Mouse (Mus musculus) urinary bladder, postnatal 4 days (tissue): ENCODE measurements around the gene Clrn1.
"Not testable (repeated sequence)": the region's sequence is repeated elsewhere in the genome, so short reads cannot be mapped to it uniquely, and the experiment has no call there.

ENCODE experiments used
- DNase-seq, 2 experiments: peaks; one replicate each; pipeline ENCODE4 v3.0.0; 2021 to 2022; ENCODE audit warnings: low spot score in 2 of 2

Clrn1 gene

DNA sequence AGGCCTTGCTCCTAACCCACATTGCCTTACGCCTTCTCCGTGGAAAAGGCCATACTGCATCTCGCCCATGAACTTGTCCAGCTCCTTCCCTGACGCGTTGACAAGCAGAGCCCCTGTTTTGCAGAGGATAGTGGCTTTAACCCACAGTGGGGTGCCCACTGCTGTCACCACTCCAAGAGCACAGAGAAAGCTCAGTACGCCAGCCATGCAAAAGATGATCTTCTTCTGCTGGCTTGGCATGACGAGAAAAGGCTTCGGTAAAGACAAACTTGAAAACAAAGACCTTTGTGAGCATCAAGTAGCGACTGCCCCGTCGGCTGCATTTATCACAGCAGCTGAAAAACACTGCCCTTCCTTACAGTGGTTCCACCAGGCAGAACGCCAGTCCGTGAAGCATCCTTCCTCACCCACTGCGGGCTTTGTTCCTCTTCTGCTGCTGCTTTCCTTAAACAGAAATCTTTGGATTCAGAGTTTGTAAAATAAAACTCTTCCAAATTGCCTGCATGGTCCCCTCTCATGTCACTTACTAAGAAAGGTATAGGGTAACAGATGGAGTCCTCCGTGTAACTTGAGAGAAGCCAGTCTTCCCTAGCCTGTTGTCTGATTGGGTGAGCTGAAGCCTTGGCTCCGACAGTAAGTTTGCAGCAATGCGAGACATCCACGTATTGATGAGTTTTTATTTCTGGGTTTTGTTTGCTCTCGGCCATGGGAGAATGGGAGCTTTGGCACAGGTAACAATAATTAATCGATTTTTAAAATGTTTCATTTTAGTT is at the start of gene Clrn1:
Clrn1 (minus strand) TSS at position 540 of the 773 bp plus-strand sequence.
- DNase-seq: no peak

DNA sequence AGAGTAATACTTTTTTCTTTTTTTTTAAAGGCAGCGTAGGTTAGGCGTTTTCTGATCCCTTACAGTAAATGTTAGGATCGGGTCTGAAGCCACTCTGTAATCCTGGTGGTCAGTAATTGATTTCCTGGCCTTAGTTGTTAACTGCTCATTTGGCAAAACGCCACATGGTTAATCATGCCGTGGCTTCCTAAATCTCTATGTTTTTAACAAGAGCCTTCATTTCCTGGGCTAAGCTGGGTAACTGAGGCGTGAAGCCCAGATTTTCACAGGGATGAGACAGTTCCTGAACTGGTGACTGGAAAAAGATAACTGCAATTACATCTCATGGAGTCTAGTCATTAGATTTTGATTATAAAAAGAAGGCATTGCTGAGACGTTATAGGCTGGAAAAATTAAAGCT is 38.9 kb upstream of the Clrn1 start:
- no peak for DNase-seq

DNA sequence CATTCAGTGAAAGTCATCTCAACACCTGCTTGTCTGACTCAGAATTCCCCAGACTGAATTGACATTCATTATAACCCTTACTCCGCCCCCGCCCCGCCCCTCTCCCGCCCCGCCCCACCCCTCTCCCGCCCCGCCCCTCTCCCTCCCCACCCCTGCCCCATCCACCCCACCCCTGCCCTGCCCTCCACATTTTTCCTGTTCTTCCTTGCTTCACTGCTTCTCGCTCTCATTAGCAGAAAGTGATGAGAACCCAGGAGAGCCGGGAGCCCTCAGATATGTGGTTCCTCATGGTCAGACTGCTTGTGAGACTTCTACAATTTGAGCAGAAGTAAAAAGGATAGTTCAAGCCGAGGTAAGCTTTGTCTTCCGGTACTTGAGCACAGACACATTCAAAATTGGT is 38.0 kb upstream of the Clrn1 start:
- DNase-seq: no peak

DNA sequence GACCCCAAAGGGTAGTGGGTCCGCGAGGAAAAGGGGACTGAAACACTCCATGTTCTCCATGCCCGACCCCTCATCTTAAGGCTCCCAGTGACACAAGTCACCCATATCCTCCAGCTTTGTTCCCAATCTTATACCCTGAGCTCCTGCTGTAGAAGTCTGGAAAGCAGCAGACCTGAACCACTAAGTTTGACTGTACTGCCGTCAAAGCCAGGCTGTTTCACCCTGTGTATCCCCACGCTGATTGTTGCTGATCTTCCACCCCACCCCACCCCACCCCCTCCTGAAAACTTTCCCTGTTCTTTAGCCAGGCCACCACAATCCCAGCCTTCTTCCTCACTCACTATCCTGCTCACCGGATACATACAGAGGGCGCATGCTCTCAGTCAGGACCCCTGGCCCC is 37.5 kb upstream of the Clrn1 start:
- no peak for DNase-seq

DNA sequence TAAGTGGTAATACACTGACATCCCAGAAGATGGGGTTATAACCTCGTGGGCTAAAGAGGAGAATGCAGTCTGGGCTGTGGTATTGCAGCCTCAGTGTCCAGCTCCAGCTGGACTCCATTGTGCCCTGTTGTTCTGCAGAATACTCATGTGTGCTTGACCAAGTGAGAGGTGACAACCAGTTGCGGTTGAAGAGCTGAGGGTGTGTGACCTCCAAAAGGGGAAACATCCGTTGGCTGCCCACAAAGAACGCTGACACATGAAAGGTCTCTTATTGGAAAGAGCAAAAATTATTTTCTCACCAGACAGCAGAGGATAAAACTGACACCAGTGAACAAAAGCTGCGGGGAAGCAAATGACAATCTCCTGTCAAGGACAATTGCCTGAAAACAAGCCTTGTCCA is 36.2 kb upstream of the Clrn1 start:
- DNase-seq: no peak

DNA sequence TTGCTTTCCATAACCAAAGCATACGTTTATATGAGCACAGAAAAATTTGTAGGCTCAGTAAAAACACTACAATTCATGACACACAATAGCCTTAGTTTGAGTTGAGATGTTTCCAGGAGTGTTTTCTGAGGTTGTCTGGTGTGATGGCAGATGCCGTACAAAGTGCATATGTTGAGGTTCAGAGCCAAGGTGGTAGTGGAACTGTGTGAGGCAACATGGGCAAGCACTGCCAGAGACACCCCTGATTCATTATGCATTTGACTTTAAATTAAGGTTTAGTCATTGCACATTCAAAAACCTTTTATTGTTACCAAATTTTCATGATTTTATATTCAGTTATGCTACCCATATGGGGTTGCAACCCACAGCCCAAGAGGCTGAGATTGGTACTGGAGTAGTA is 19.5 kb upstream of the Clrn1 start:
- no peak for DNase-seq

DNA sequence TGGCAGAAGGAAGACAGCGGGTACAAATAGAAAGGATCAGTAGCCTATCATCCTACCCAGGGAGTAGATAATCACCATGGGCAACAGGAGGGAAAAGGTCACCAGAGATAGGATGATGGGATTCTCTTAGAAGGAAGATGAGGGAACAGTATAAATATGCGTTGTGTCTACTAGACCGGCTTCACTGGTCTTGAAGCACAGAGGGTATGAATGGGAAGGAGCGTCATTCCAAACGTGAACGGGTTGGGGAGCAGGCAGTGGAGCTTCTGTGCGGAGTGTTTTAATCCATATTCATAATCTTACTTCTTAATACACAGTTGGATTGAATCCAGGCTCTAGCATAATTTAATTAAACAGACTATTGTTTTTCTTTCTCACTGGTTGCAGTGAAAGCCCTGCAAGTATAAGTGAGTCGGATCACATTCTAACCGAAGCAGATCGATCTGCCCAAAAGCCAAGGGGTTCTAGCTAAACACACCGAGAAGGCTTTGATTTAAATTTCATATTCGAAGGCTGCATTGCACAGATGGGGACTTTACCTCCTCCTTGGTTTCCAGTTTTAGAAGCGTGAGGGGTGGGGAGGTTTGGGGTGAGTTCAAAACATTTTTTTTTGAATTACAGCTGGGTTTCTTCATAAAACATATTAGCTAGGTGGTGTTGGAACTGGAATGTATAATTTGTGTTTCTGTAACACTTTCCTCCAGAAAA is 17.1 kb upstream of the Clrn1 start:
- no peak for DNase-seq

DNA sequence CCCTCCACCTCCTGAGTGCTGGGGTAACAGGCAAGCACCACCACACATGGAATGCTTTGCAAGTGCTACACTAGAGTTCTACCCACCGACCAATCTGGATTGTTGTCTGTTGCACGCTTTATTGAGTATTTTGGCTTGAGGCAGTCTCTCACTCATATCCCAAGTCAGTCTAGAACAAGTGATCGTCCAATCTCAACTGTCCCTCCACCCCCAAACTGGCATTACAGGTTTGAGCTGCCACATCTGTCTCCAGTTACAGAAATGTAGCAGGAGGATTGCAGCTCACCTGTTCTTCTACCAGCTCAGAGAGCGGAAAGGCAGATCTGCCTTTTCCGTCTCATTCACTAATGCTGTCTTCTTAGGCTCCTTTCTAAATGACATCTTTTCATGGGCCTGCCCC is 10.0 kb upstream of the Clrn1 start:
- DNase-seq: no peak

DNA sequence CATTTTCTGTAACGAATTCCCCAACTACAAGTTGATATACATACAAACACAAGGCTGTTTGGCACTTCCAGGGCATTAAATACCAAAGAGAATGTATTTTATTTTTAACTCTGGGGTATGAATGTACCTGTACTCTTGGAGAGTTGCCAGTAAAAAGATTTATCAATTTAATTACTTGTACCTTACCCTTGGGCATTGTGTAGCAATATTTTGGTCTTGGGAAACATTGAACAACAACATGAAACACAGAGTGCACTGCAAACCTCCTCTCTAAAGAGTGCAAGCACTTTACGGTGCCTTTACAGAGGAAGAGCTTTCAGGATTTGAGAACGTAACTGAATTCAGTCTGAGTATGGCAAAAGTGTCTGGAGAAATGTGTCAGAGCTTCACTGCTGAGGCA is 9.4 kb upstream of the Clrn1 start:
- DNase-seq: no peak

DNA sequence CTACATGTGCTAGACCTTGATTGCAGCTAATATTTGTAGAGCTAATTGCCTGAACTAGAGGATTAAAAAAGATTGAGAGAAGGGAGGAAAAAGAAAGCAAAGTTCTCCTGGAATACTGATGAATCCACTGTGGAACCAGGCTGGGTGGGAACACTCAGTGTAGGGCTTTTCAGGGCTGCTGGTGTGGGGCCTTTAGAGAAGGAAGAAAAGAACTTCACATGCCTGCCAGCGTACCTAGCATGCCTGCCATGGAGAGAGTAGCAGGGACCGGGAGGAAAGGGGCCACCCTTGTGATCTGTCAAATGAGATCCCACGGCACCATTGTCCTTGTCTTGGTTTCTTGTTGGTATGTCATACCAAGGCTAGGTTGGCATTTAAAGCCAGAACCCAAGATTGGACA is 4.5 kb upstream of the Clrn1 start:
- DNase-seq: no peak

DNA sequence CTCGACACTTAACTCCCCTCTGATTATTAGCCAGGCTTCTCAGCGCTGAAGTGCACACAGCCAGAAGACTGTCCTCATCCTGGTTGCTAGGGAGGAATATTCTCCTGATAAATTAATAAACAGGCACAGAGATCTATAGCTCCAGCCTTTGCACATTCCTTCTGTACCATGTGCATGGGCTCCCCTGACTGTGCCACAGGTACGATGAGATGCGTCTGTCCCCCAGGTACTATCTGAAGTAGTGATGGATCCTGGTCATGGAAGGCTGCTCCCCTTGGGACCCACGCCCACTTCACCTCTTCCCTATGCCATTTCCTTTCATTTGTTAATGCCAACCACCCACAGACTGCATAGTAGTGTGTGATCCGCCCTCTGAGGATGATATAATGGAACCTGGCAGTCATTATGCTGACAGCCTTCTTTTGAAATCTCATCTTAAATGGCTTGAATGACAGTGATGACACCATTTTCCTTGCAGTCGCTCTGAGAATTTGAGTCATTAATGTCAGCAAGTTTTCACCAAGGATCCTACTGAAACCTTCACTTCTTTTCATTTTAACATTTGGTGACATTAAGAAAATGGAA is 3.1 kb upstream of the Clrn1 start:
- no peak for DNase-seq

DNA sequence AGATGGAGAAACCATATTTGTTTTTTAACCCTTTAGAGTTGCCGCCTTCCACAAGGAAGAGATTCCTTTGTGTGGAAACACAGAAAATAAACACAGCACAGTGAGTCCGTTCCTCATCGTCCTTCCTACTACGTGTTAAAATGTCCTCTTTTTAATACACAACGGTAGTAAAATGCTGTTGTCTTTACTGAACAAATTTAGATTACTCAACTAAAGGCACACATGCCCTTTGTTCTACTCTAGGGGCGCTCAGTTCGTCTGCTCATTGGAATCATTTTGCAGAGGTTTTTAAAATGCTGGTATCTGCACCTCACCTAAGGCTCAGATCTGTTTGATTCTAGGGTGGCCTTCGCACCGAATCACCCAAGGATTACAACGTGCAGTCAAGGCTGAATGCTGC is 2.6 kb upstream of the Clrn1 start:
- DNase-seq: no peak

DNA sequence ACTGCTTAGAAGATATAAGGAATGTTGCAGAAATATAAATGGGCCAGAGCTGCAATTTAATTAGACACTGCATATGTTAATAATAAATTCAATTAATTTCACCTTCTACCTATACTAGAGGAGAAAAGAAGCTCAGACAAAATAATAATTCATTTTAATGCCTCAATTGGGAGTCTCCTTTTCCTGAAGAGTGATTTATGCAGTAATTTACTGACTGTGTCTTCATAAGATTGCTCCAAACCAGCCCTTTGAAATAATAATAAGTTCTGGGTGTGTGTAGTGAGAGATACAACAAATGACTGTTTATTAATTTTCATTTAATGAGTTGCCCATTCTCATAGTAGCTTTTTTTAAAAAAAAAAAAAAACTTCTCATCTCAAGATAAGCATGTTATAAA is 1.6 kb downstream of the Clrn1 start:
- DNase-seq: no peak

DNA sequence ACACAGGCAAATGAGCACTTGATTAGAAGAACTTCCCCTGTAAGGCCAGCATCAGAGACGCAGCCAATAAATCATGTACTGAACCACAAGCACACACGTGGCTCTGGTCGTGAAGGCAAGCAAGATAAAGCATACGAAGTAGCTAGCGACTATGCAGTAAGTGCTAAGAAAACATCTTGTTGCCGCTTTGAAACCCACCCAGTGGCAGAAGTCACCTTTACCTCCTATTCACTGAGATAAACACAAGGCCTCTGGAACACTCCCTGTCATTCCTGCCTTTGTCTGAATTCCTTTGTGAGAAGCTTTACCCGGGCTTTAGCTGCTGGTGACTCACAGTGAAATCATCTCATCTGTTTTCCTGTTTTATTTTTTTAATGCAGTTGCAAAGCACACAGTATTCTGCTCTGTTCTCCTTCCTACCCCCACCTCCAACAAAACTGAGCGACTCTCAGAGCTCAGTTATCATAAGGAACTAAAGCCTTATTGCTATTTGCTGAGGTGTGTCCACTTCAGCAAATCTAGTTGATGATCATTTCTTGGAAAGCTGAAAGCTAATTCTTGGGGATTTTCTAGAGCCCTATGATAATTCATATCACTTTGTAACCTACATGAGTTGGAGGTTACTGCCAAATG is 2.1 kb downstream of the Clrn1 start:
- no peak for DNase-seq

DNA sequence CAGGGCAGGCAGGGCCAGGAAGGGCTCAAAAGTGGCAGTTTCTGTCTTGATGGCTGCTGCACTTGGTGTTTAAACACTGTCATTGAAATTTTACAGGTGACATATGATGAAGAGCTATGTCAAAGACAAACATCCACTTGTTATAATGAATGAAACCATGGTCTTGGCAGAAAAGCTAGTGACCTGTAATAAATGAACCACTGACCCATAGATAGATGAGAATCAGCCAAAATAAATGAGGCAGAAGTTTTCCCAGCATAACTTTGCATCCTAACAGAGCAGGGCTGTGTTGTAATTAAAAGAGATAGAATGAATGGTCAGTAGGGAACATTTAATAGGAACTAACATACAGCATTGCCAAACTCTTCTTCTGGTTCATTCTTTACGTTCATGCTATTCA is 4.1 kb downstream of the Clrn1 start:
- no peak for DNase-seq

DNA sequence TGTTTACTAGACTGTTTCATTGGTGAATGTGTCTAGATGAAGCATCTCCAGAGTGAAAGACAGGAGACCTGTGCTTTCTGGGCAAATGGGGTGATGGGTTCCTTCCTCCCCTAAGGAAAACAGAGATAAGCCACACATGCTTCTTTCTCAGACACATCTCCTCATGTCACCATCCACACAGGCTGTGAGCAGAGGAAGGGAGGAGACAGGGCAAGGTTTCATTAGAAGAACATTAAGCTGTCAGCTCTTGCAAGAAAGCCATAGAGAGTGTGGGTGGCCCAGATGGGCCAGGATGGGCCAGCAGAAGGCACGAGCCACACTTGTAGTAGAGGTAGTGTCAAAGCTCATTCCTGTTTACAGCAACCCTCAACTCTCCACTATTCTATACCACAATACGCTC is 5.0 kb downstream of the Clrn1 start:
- no peak for DNase-seq

DNA sequence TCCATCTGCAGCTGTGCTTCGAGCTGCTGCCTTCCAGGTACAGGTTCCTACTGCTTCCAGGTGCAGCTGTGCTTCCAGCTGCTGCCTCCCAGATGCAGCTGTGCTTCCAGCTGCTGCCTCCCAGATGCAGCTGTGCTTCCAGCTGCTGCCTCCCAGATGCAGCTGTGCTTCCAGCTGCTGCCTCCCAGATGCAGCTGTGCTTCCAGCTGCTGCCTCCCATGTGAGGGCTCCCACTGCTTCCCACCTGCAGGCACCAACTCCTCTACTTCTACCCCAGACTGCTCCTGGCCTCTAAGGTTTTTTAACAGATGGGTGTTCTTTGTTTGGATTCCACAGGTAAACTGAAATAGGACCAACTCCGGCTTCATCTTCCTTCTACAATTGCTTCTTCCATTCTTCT is 13.3 kb downstream of the Clrn1 start:
- DNase-seq: not testable (repeated sequence)

DNA sequence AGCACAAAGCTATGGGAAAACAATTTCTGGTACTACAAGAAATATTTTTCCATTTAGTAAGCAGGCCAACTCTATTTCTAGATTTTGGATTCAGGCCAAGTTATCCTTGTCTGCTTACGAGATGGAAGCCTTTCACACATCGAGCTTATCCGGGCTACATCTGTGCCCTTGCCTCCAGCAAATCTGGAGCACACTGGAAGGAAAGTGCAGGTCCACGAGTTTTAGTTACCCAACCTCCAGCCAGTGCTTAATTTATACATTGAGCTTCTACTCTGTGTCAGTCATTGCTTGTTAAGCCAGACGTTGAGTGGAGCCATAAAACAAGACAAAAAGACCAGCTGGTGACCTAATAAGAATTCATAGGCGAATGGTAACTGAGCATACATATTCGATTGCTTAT is 19.4 kb downstream of the Clrn1 start:
- DNase-seq: no peak

DNA sequence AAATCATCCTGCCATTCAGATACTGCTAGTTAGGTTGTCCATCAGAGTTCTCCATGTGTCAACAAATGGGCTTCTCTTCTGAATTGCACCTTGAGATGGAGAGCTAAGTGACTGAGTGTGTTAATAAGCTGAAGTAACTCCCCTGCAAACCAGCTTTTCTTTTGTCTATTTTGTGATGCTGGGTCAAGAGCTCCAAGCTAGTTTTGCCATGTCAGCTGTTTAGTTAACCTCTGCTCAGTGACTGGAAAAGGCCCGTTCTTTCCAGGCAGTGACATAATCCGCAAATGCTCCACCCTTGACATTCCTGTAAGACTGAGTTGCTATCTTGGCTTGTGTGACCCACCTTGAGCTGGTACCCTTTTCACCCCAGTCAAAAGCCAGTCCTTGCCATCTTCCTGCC is 22.2 kb downstream of the Clrn1 start:
- no peak for DNase-seq

DNA sequence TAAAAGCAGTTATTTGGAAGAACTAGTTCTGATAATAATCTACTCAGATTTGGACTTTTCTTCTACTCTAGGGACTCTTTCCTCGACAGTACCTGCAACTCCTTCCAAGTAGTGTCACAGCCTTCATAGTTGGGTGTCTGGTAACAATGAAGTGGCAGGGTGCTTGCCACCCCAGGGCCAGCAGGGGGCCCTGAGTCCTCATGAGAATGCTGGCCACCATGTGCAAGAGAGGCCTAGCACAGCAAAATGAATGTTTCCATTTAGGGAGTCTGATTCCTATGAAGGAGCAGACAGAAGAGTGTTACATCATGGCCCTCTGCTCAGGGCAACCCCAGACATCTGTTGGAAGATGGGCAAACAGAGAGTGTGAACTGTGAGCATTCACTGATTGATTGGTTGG is 41.7 kb downstream of the Clrn1 start:
- DNase-seq: no peak

DNA sequence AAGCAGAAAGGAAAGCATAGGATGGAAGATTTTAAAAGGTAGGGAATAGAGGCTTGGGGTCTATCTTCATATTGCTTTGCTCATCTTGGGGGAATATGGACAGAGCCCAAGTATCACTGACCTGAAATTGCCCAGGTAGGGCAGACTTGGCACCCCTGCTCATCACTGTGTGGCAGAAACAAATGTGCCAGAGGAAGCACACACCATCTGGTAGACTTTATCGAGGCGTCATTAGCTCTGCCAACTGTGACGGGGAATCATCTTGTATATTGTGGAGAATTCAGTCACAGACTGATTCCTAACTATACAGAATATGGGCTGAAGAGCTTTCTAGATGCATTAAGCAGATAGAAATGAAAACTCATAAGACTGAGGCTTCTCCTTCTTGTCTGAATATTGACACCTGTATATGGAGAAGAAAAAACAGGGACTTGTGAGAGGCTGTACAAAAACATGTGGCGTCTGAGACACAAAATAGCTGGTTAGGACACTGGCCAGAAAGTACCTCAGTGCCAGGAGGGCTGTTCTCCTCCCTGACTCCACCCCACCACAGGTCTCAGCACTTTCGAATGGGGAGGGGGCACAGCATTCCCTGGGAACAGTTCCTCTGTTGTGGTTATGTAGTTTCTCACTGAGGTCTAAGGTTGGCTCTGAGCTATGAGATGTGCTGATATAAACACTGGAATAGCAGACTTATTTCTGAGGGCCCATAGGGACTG is 51.5 kb downstream of the Clrn1 start:
- DNase-seq: no peak

DNA sequence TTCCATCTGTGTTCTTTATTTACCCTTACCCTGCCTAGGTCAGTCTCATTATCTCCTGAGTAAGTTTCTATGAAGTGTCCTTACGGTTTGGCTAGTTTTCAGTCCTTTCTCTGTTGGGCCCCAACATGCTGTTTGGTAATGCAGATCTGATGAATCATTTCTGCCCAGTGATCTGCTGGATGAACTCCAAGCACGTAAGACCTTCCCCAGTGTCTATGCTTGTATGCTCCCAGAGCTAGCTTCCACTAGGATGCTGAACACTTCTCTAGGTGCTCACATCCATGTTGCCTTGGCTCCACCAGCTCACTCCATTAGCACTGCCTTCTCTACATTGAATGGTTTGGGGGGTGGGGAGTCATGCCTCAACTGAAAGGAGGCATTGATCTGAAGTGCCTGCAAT is 52.3 kb downstream of the Clrn1 start:
- DNase-seq: no peak
